Mouse (Mus musculus) forebrain, embryonic 13.5 days (tissue): ENCODE measurements around the gene Wnt6. TPM values are rescaled to one million over a fixed set of nuclear protein-coding genes. Genes with fewer than 3 reads are reported as not detected.

Experiments used
- ATAC-seq: fragments of 200-750 bp; cut with Nextera tagmentation; 2 replicates; pipeline ENCODE4 v1.8.0; 2017
- H3K27ac ChIP-seq: fragments of 300-500 bp; sonication (generic); 2 replicates; pipeline ENCODE4 v1.5.1; 2015; ENCODE audit warnings: inconsistent platforms, mild to moderate bottlenecking, moderate library complexity
- H3K27me3 ChIP-seq: fragments of 300-500 bp; sonication (generic); 2 replicates; pipeline ENCODE4 v1.6.1; 2015; ENCODE audit warnings: mild to moderate bottlenecking, inconsistent platforms
- H3K36me3 ChIP-seq: fragments of 300-500 bp; sonication (generic); 2 replicates; pipeline ENCODE4 v1.6.1; 2015; ENCODE audit warnings: mild to moderate bottlenecking, inconsistent platforms; ENCODE audit not compliant: poor library complexity, severe bottlenecking
- H3K4me1 ChIP-seq: fragments of 300-500 bp; sonication (generic); 2 replicates; pipeline ENCODE4 v1.6.1; 2015; ENCODE audit warnings: inconsistent platforms
- H3K4me2 ChIP-seq: fragments of 300-500 bp; sonication (generic); 2 replicates; pipeline ENCODE4 v1.6.1; 2015; ENCODE audit warnings: inconsistent platforms, mild to moderate bottlenecking, moderate library complexity
- H3K4me3 ChIP-seq: fragments of 300-500 bp; sonication (generic); 2 replicates; pipeline ENCODE4 v1.5.1; 2015; ENCODE audit warnings: mild to moderate bottlenecking, inconsistent platforms
- H3K9ac ChIP-seq: fragments of 300-500 bp; sonication (generic); 2 replicates; pipeline ENCODE4 v1.6.1; 2015; ENCODE audit warnings: mild to moderate bottlenecking, inconsistent platforms
- H3K9me3 ChIP-seq: fragments of 300-500 bp; sonication (generic); replicated peaks from 2 replicates; pipeline ENCODE4 v1.6.1; 2016; ENCODE audit warnings: inconsistent platforms
- WGBS: fragments of 180-500 bp; shearing (Covaris S2); methylation state at CpG from one replicate; pipeline ENCODE4 v1.1.7; 2015; 5-methylcytosine and 5-hydroxymethylcytosine counted together
- polyA plus RNA-seq: library from polyadenylated mRNA; unstranded; fragments of >200 nt; fragmentation: Nextera tagmentation; extraction: Ambion mirVana; gene quantifications from 2 replicates; pipeline ENCODE4 v1.2.1, GENCODE M21; 2015

Wnt6 gene
- polyA plus RNA-seq, 1 experiment from 2014 or later, result 0.92 TPM

- Histone ChIP-seq H3K36me3 (no peaks in the 10 kb centered on the region), H3K4me2 (peak overlapping the region; percentile 16; the same call in 1 of the 2 replicates), H3K4me1 (peaks cover 66% of the 10 kb centered on the region), H3K27ac (no peak overlapping the region), H3K27me3 (peaks cover 98% of the 10 kb centered on the region), H3K9ac (no peak overlapping the region), H3K4me3 (no peak overlapping the region), H3K9me3 (no peaks in the 10 kb centered on the region)
- 5% methylated on average over 5 of the region's 5 CpGs for whole genome bisulfite sequencing
- ATAC-seq, result peak; percentile 80
Measured at GRCm38 (mm10) chr1:74797459-74797858, 25.8 kb downstream of the Wnt6 start.

- peaks cover 98% of the 10 kb centered on the region for H3K27me3 ChIP-seq
- H3K9me3 ChIP-seq, result no peaks in the 10 kb centered on the region
- under 1% methylated on average over 29 of the region's 29 CpGs for WGBS
- peaks cover 67% of the 10 kb centered on the region for H3K4me1 ChIP-seq
- ATAC-seq, result no peak
- H3K4me2 ChIP-seq, result peak overlapping the region; percentile 43
- H3K27ac ChIP-seq, result no peak overlapping the region
- no peak overlapping the region; the same call in 1 of the 2 replicates for H3K9ac ChIP-seq
- H3K4me3 ChIP-seq, result peak overlapping the region; percentile 26
- no peaks in the 10 kb centered on the region for H3K36me3 ChIP-seq
Measured at GRCm38 (mm10) chr1:74800424-74800888, 28.8 kb downstream of the Wnt6 start.

DNA sequence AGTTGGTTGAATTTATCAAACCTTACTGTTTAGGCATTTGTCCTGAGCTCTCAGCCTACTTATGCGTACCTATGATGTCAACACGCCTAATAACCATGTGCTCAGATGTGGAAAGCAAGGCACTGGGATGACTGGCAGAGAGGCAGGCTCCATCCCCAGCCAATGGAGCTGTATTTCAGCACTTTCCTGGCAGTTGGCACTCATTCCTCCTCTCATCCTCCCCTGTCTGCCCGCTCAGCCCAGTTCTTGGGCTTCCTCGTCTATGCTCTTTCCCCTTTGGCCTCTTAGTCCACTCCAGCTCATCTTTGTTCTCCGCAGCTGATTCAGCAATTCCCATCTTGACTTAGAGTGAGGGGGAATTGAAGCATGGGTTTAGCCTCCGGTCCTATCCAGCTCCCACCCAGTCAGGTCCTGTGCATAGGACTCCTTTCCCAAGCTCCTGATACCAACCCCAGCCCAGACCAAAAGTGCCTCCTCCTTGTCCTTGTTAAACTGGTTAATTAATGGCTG is 30.0 kb downstream of the Wnt6 start:
- Histone ChIP-seq H3K9ac (no peak overlapping the region), H3K4me1 (peaks cover 72% of the 10 kb centered on the region), H3K9me3 (no peaks in the 10 kb centered on the region), H3K4me2 (no peak overlapping the region), H3K27me3 (peaks cover 98% of the 10 kb centered on the region), H3K27ac (no peak overlapping the region), H3K4me3 (no peak overlapping the region), H3K36me3 (no peaks in the 10 kb centered on the region)
- 11% methylated on average over 6 of the region's 6 CpGs for WGBS
- no peak for ATAC-seq

DNA sequence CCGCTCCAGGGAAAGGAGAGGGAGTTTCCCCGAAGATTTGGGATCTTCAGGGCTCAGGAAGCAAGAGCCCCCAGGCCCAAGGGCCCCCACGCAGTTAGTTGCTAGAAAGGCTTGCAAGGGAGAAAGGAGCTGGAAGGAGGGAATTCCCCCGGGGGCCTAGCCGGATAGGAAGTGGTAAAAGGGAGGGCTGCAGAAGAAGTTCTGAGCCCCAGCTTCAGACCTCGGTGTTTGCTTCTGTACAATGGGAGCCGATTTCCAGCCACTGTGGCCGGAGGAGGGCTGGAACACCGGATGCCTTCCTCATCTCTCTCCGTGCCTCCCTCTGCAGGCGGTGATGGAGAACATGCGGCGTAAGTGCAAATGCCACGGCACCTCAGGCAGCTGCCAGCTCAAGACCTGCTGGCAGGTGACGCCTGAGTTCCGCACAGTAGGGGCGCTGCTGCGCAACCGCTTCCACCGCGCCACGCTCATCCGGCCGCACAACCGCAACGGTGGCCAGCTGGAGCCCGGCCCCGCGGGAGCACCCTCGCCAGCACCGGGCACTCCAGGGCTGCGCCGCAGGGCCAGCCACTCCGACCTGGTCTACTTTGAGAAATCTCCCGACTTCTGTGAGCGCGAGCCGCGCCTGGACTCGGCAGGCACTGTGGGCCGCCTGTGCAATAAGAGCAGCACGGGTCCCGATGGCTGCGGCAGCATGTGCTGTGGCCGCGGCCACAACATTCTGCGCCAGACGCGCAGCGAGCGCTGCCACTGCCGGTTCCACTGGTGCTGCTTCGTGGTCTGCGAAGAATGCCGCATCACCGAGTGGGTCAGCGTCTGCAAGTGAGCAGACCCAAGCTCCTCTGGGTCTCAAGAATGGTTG is 31.3 kb downstream of the Wnt6 start:
- H3K27ac ChIP-seq, result no peak overlapping the region
- H3K4me3 ChIP-seq, result peak overlapping the region; percentile 43
- peaks cover 72% of the 10 kb centered on the region for H3K4me1 ChIP-seq

GRCm38 (mm10) chr1:74804211-74804870 is 32.6 kb downstream of the Wnt6 start:
- Histone ChIP-seq H3K9ac (no peak overlapping the region), H3K4me2 (no peak overlapping the region), H3K27me3 (peaks cover 98% of the 10 kb centered on the region), H3K27ac (no peak overlapping the region), H3K4me3 (no peak overlapping the region), H3K36me3 (no peaks in the 10 kb centered on the region), H3K4me1 (peaks cover 70% of the 10 kb centered on the region), H3K9me3 (no peaks in the 10 kb centered on the region)
- 6% methylated on average over 10 of the region's 10 CpGs for WGBS
- no peak for ATAC-seq

More for the DNA sequence above, 31.3 kb downstream of the Wnt6 start:
- 1% methylated on average over 57 of the region's 57 CpGs for WGBS
- peaks cover 98% of the 10 kb centered on the region for H3K27me3 ChIP-seq
- H3K36me3 ChIP-seq, result no peaks in the 10 kb centered on the region
- H3K9ac ChIP-seq, result peak overlapping the region; percentile 55
- H3K9me3 ChIP-seq, result no peaks in the 10 kb centered on the region
- peak; percentile 62 for ATAC-seq
- peak overlapping the region; percentile 76 for H3K4me2 ChIP-seq

GRCm38 (mm10) chr1:74805340-74805835 is 33.7 kb downstream of the Wnt6 start:
- Histone ChIP-seq H3K36me3 (no peaks in the 10 kb centered on the region), H3K4me3 (no peak overlapping the region), H3K9ac (no peak overlapping the region), H3K27ac (no peak overlapping the region), H3K27me3 (peaks cover 98% of the 10 kb centered on the region), H3K4me1 (peaks cover 60% of the 10 kb centered on the region), H3K4me2 (no peak overlapping the region), H3K9me3 (no peaks in the 10 kb centered on the region)
- ATAC-seq, result no peak
- WGBS, result 16% methylated on average over 4 of the region's 4 CpGs

DNA sequence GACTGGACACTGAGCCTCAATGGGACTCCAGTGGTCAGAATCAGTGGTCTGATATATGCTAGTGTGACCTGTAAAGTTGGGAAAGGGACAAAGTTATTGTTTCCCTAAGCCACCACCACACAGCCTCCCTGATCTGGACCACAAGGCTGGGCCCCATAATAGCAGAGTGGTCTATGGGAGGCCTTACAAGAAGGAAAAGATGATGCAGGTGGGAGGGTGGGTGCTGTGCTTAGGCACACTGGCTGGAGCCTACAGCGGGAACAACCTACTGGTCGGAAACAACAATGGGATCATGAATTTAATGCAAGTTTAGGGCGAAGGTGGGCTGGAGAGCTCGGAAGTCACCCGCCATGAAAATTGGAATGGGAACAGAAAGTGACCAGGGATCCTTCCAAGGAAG is 34.2 kb downstream of the Wnt6 start:
- Histone ChIP-seq H3K27ac (no peak overlapping the region), H3K4me1 (peaks cover 55% of the 10 kb centered on the region), H3K4me3 (no peak overlapping the region), H3K9me3 (no peaks in the 10 kb centered on the region), H3K9ac (no peak overlapping the region), H3K27me3 (peaks cover 95% of the 10 kb centered on the region), H3K36me3 (no peaks in the 10 kb centered on the region), H3K4me2 (no peak overlapping the region)
- 13% methylated on average over 5 of the region's 5 CpGs for WGBS
- ATAC-seq, result no peak

GRCm38 (mm10) chr1:74806360-74807311 is 34.9 kb downstream of the Wnt6 start:
- Histone ChIP-seq H3K4me1 (peaks cover 52% of the 10 kb centered on the region), H3K4me2 (peak overlapping the region; percentile 62)

DNA sequence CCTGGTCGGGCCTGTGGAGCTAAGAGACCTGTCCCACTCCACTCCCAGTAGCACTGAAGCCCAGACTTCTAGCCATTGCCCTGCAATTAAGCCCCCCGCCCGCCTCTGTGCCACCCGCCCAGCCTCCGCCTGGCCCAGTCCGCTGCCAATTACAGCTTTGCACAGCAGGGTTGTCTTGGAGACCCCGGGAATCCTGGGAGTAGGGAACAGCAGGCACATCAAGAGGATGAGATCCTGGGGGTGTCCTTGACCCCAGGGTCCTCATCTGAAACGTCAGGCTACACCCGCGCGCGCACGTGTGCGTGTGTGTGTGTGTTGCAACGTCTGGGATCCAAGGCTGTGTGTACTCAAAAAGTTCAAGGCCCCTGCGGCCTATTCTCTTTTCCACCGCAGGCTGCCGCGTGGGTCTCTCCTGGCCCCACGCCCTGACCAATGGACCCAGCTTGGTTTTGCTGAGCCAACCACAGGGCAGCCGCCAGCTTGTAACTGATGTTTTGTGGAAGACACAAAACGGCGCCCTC is 35.9 kb downstream of the Wnt6 start:
- H3K27me3 ChIP-seq, result peaks cover 89% of the 10 kb centered on the region
- ATAC-seq, result peak; percentile 25
- H3K4me2 ChIP-seq, result peak overlapping the region; percentile 62
- H3K9ac ChIP-seq, result no peak overlapping the region; the same call in 1 of the 2 replicates
- H3K9me3 ChIP-seq, result no peaks in the 10 kb centered on the region
- peaks cover 46% of the 10 kb centered on the region for H3K4me1 ChIP-seq
- H3K27ac ChIP-seq, result no peak overlapping the region
- H3K4me3 ChIP-seq, result no peak overlapping the region
- H3K36me3 ChIP-seq, result no peaks in the 10 kb centered on the region
- WGBS, result 3% methylated on average over 23 of the region's 23 CpGs

More at GRCm38 (mm10) chr1:74806360-74807311, 34.9 kb downstream of the Wnt6 start:
- WGBS, result under 1% methylated on average over 38 of the region's 38 CpGs
- Histone ChIP-seq H3K27me3 (peaks cover 96% of the 10 kb centered on the region), H3K27ac (no peak overlapping the region; the same call in 1 of the 2 replicates), H3K4me3 (peak overlapping the region; percentile 33), H3K9me3 (no peaks in the 10 kb centered on the region), H3K9ac (peak overlapping the region; percentile 40), H3K36me3 (no peaks in the 10 kb centered on the region)
- ATAC-seq, result peak; percentile 25

DNA sequence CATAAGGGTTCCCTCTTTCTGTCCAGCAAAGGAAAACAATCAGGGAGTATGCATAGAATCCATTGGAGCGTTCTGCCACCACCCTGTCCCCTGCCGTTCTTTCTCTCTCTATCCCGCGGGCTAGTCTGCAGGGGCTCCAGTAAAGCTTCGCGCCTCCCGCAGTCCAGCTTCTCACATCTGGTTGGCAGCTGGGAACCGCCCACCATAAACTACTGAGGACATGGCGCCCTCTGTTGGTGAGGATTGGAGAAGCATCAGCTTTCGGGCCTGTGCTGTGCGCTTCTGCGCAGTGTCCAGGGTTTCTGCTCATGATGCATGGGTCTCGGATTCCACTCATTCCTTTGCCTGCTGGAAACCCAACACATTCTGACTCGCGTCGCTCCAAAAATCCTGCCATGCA is 36.4 kb downstream of the Wnt6 start:
- Histone ChIP-seq H3K27me3 (peaks cover 87% of the 10 kb centered on the region), H3K27ac (no peak overlapping the region), H3K36me3 (no peaks in the 10 kb centered on the region), H3K9ac (no peak overlapping the region), H3K4me1 (peaks cover 42% of the 10 kb centered on the region), H3K4me2 (peak overlapping the region; percentile 62), H3K9me3 (no peaks in the 10 kb centered on the region), H3K4me3 (no peak overlapping the region)
- under 1% methylated on average over 16 of the region's 16 CpGs for WGBS
- peak; percentile 63 for ATAC-seq

DNA sequence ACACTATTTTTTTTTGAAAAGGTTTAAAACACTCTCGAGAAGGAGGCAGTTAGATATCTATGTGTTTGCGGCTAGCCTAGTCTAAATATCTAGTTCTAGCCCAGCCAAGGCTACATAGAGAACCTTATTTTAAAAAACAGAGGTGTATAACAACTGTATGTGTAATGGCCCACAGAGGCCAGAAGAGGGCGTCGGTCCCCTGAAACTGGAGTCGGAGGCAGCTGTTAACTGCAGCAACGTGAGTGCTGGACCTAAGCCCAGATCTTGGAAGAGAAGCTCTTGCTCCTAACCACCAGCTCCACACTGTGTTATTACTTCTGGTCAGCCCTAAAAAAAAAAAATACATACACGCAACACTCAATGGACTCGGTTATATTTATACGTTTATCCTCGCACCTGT is 37.3 kb downstream of the Wnt6 start:
- H3K36me3 ChIP-seq, result no peaks in the 10 kb centered on the region
- H3K27ac ChIP-seq, result no peak overlapping the region
- peaks cover 32% of the 10 kb centered on the region for H3K4me1 ChIP-seq
- no peak overlapping the region for H3K4me2 ChIP-seq
- no peak overlapping the region for H3K4me3 ChIP-seq
- WGBS, result 57% methylated on average over 10 of the region's 10 CpGs
- no peak for ATAC-seq
- H3K9me3 ChIP-seq, result no peaks in the 10 kb centered on the region
- no peak overlapping the region for H3K9ac ChIP-seq
- peaks cover 84% of the 10 kb centered on the region for H3K27me3 ChIP-seq
